Mouse (Mus musculus) testis, postnatal 14 days (tissue): ENCODE measurements at regions not wholly inside any gene's neighbourhood (a gene's known extent, or its start where the extent isn't known, plus 50 kb on each side); places are given as distances from the start of the nearest gene placed in this dataset.

ENCODE experiments used
- DNase-seq: peaks from one replicate; pipeline ENCODE4 v3.0.0; 2021; ENCODE audit warnings: low spot score

GRCm38 (mm10) chr6:79619991-79620390 lies 197.7 kb upstream of the Gm20594 start:
- no peak for DNase-seq

- peak; percentile 10 for DNase-seq
These were observed 186.0 kb upstream of the Gm20594 start for GRCm38 (mm10) chr6:79631683-79632082.

GRCm38 (mm10) chr6:79651286-79651685 lies 166.4 kb upstream of the Gm20594 start:
- no peak for DNase-seq
